Mouse (Mus musculus) right cerebral cortex, postnatal 14 days (tissue): ENCODE results near the gene Hist1h2ae.
A peak's percentile ranks its signal among the peaks of the same experiment; 100 is the strongest.

Experiments
- DNase-seq: peaks from one replicate; pipeline ENCODE4 v3.0.0; 2022

The Hist1h2ae gene

GRCm38 (mm10) chr13:23537006-23537710, 33.9 kb downstream of the Hist1h2ae start:
- DNase-seq, result no peak

DNA sequence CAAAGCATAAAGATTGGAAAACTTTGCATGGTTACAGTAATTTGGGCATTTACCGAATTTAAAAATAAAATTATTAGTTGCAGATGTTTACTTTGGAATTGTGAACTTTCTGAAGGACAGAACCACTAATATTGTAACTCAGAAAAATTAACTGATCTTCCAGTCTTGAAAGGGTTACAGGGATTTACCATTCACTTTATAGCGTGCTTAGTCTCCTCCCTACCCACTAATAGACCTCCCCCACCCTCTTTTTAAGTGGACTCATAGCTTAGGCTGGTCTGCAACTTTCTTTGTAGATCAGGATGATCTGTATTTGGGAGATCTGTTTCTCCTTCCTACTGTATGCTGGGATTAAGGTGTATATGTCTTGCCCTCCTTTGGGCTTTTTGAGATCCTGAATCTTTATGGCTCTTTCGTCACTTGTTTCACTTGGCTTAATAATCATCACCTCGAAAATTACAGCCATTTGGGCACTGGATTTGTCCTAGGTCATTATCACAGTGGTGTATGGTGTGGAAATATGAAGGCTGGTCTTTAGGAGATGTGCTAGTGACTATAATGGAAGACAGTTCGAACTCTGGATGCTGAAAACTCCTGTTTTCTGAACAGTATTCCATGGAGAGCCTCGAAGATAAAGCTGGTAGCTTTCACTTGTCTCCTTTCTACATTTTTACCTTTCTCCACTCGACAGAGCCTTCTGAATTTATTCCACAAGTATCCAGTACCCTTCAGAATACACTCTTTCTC, 34.8 kb downstream of the Hist1h2ae start:
- DNase-seq, result no peak

DNA sequence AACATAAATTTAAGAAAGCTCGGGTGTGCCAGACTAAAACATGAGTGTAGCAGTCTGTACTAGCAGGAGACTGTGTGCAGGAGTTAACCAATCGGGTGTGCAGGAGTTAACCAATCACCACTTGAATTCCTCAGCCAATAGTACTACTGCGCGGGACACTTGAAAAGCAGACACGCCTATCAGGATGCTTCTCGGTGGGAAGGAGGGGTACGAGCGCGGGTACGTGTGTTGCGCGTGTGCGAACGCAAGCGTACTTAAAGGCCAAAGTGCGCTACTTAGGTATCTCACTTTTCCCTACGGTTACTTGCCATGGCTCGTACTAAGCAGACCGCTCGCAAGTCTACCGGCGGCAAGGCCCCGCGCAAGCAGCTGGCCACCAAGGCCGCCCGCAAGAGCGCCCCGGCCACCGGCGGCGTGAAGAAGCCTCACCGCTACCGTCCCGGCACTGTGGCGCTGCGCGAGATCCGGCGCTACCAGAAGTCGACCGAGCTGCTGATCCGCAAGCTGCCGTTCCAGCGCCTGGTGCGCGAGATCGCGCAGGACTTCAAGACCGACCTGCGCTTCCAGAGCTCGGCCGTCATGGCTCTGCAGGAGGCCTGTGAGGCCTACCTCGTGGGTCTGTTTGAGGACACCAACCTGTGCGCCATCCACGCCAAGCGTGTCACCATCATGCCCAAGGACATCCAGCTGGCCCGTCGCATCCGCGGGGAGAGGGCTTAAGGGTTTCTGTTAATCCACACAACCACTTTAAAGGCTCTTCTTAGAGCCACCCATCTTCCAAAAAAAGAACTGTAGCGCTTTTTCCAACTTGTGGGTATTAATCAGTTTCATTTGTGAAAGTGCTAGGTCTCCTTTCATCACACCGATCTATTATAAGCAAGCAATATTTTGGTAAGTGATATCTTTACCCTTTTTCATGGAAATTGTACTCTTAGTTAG, 35.6 kb downstream of the Hist1h2ae start, which contains the start of gene Hist1h3g:
TSS of gene Hist1h3g (plus strand) at position 286 of the 939 bp plus-strand sequence.
- DNase-seq, result peak; percentile 91

DNA sequence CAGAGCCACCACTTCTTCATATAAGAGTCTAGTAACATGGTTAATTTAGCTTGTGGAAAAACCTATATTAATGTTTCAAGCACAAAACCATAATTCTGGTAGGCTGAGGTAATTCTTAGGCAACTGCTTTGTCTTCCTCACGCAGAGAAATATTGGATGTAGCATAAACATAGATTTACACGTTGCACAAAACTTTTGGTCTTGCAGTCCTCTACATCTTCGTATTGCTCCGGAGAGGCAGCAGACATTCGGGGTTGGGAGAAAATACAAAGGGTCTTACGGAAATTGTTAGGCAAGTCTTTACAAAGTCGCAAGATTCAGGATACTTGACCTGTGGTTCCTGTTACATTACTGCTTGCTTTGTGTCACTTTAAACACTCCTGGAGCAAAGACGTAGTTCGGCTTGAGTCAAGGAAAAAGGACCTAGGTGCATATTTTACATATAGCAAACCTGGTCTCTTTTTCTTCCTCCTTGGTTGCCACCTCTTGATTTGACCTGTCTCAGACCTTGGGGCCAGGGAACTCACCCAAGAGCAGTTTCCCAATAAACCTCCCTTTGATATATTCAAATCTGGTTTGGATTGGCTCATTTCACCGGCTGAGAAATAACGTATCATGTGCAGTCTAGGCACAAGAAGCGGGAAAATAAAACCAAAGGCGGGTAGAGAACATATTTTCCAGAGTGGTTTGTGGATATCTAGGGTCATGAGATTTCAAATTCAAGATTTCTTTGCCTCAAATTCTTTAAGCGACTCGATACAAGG, 36.5 kb downstream of the Hist1h2ae start:
- DNase-seq, result no peak

DNA sequence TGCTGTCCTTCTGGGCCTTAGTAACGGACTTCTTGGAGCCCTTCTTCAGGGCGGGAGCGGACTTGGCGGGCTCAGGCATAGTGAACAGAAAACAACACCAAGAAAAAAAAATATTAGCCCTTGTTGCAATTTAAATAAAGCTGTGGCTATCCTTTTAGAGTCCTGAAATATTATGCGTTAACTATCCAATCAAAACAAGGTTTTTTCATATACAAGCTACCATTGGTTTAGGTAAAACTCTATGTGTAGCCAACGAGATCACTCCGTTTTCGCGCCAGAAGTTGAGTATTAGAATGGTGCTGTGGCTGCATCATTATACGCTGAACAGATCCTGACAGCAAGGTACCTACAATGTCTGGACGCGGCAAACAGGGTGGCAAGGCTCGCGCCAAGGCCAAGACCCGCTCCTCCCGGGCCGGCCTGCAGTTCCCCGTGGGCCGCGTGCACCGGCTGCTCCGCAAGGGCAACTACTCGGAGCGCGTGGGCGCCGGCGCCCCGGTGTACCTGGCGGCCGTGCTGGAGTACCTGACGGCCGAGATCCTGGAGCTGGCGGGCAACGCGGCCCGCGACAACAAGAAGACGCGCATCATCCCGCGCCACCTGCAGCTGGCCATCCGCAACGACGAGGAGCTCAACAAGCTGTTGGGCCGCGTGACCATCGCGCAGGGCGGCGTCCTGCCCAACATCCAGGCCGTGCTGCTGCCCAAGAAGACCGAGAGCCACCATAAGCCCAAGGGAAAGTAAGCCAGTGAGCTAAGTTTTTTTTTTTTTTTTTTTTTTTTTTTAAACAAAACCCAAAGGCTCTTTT, 37.3 kb downstream of the Hist1h2ae start, which contains the start of gene Hist1h2af:
TSS of gene Hist1h2af (plus strand) at position 347 of the 808 bp plus-strand sequence.
- DNase-seq, result peak; percentile 57

DNA sequence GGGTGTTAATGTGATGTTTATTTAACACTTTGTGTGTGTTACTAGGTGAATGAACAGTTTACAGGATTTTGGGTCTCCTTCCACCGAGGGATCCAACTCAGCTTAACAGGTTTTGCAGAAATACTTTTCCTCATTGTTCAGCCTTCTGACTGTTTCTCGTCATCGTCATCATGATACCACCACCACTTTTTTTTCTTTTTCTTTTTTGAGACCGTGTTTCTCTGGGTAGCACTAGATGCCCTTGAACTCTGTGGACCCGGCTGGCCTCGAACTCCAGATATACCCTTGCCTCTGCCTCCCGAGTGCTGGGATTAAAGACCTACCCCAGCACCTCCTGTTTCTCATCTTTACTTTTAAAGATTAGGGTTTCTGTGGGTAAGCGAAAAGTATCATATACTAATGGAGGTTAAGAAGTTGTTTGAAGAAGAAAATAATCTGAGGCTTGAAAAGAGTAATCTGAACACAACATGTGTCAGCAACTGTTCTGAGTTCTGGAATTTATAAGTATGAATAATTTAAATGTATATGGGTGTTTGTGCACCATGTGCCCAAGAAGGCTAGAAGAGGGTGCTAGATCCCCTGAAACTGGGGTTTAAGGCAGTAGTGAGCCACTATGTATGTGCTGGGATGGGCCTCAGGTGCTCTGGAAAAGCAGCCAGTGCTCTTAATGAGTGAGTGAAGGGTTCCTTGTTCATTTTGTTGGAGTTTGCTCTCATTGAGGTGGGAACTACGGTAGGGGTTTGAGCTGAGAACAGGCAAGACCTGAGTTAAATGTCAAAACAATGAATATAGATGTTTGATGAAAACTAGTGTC, 38.6 kb downstream of the Hist1h2ae start:
- DNase-seq, result no peak

DNA sequence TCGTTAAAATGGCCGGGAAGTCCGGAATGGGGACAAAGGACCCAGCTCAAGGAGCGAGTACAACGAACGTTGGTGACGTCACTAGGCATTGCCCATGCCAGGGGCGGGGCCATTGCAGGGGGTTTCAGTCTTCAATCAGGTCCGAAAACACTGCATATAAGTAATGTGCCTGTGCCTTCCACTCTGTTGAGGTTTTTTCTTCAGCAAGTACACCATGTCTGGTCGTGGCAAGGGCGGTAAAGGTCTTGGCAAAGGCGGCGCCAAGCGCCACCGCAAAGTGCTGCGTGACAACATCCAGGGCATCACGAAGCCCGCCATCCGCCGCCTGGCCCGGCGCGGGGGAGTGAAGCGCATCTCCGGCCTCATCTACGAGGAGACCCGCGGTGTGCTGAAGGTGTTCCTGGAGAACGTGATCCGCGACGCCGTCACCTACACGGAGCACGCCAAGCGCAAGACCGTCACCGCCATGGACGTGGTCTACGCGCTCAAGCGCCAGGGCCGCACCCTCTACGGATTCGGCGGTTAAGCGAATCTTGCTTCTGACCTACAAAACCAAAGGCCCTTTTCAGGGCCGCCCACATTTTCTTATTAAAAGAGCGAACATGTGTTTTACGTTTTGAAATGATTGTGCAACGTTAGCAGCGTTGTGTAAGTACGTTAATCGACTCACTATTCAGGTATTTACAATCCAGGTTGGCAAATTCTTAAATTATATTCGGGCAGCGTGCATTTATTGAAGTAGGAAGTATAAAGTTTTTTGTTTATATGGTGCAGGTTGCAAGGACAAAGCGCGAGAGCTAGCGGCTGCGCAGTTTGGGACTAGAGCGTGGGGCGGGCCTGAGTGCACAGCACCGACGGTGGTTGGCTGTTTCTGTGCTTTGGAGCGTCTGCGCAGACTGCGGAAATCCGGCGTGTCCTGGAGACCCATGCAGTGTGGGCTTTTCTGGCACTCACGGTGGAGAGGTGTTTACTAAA, 39.8 kb downstream of the Hist1h2ae start, which contains the start of gene Hist1h4h:
TSS of gene Hist1h4h (plus strand) at position 150 of the 975 bp plus-strand sequence.
- peak; percentile 89 for DNase-seq

DNA sequence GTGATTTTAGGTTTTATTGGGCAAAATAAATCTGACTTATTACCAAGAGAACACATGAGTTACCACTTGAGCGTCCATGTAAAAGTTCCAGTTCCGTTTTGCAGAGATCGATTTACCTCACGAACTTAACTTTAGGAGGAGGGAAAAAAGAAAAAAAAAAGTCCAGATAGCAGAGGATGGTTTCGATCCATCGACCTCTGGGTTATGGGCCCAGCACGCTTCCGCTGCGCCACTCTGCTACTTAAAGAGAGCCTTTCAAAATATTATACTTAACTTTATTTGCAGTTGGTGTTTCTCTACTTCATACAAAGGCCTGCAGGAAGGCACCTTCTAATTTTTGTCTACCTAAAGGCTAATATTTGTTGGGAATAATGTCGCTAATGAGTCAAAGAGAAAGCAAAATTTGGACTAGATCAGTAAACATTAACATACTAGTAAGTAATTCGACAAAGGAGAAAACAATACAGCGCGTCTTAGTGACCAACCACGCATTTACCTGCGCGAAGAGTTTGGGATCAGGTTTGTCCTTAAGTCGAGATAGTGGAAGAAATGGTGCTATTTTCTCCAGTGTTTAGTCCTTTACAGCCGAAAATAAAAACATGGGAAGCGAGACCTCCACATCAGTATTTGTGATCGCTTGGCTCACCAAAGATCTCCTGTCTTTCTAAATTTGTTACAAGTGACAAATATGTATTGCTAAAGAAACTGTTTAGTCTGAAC, 40.7 kb downstream of the Hist1h2ae start:
- peak; percentile 21 for DNase-seq

GRCm38 (mm10) chr13:23529480-23530165, 41.4 kb downstream of the Hist1h2ae start:
- DNase-seq, result no peak

- no peak for DNase-seq
Measured at GRCm38 (mm10) chr13:23529005-23529404, 42.0 kb downstream of the Hist1h2ae start.

- DNase-seq, result peak; percentile 85
Measured at GRCm38 (mm10) chr13:23526312-23526711, 44.7 kb downstream of the Hist1h2ae start.

DNA sequence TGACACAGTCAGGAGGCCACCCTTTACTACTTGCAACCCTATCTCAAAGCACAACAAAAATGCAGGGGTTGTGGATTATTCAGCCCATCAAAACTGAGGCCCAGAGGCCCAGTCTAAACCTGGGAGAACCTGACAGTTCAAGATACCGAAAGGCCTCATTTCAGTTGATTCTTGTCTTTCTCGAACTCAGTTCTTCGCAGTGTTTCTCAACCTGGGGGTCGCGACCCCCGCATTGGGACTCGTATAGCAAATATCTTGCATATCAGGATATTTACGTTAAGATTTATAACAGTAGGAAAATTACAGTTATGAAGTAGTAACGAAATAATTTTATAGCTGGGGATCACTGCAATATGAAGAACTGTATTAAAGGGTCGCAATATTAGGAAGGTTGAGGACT, 45.1 kb downstream of the Hist1h2ae start:
- no peak for DNase-seq

- peak; percentile 57 for DNase-seq
Measured at GRCm38 (mm10) chr13:23524654-23525053, 46.4 kb downstream of the Hist1h2ae start.

DNA sequence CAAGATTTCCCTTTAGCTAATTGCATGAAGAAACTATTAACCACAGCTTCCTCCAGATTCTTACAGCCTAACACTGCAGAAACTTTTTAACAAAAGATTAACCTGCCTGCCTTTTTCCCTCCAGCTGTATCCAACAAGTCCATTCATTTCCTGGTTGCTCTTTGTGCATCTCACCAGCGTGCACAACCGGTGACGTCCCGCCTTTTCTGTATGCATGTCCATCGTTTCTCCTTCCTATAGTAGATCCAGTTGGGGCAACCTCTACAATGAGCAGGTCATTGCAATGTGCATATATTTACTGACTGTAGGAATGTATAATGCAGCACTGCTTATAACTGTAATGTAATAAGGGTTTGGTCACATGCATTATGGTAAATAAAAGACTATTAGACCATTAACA, 47.0 kb downstream of the Hist1h2ae start:
- DNase-seq, result no peak

- peak; percentile 65 for DNase-seq
Measured at GRCm38 (mm10) chr13:23521703-23522102, 49.3 kb downstream of the Hist1h2ae start.
